Mouse (Mus musculus) liver, embryonic 14.5 days (tissue): ENCODE data around the gene Mycbpap. TPM values are rescaled to one million over a fixed set of nuclear protein-coding genes. Genes with fewer than 3 reads are reported as not detected.

Experiments used
- ATAC-seq: fragments of 200-750 bp; cut with Nextera tagmentation; 2 replicates; pipeline ENCODE4 v1.8.0; 2017; ENCODE audit warnings: moderate number of reproducible peaks, mild to moderate bottlenecking, moderate library complexity; ENCODE audit not compliant: insufficient read depth
- DNase-seq, 3 experiments: peaks; one replicate each; pipeline ENCODE4 v3.0.0-alpha.2; 2012 to 2013; ENCODE audit warnings: low read depth in 3 of 3, low spot score in 3 of 3
- H3K27ac ChIP-seq: fragments of 300-500 bp; sonication (generic); 2 replicates; pipeline ENCODE4 v1.5.1; 2014; ENCODE audit warnings: moderate library complexity, mild to moderate bottlenecking, control low read depth, inconsistent platforms
- H3K27me3 ChIP-seq: fragments of 300-500 bp; sonication (generic); 2 replicates; pipeline ENCODE4 v1.6.1; 2014; ENCODE audit warnings: mild to moderate bottlenecking, low read length, moderate library complexity; ENCODE audit not compliant: control insufficient read depth, insufficient read depth
- H3K36me3 ChIP-seq: fragments of 300-500 bp; sonication (generic); replicated peaks from 2 replicates; pipeline ENCODE4 v1.6.1; 2014; ENCODE audit warnings: low read depth; ENCODE audit not compliant: control insufficient read depth, insufficient read depth
- H3K4me1 ChIP-seq, 2 experiments: fragments of 200-500 bp in 1 of 2; fragments of 300-500 bp in 1 of 2; sonication (generic) in 1 of 2; replicated peaks; 2 replicates each; pipeline ENCODE4 v1.6.1; 2012 to 2014; ENCODE audit warnings: antibody characterized with exemption in 1 of 2, inconsistent platforms in 1 of 2, low read length in 1 of 2; ENCODE audit not compliant: control insufficient read depth in 2 of 2, insufficient read depth in 2 of 2
- H3K4me2 ChIP-seq: fragments of 300-500 bp; sonication (generic); 2 replicates; pipeline ENCODE4 v1.6.1; 2014; ENCODE audit warnings: low read depth, mild to moderate bottlenecking, control low read depth, moderate library complexity
- H3K4me3 ChIP-seq, 2 experiments: fragments of 200-500 bp in 1 of 2; fragments of 300-500 bp in 1 of 2; sonication (generic) in 1 of 2; 2 replicates each; pipeline ENCODE4 v1.5.1; 2012 to 2014; ENCODE audit warnings: low read depth in 2 of 2, low read length in 2 of 2, mild to moderate bottlenecking in 2 of 2, control low read depth in 1 of 2, inconsistent platforms in 1 of 2, moderate library complexity in 1 of 2; ENCODE audit not compliant: insufficient read depth in 1 of 2
- H3K9ac ChIP-seq: fragments of 300-500 bp; sonication (generic); replicated peaks from 2 replicates; pipeline ENCODE4 v1.6.1; 2014; ENCODE audit warnings: mild to moderate bottlenecking, control low read depth, moderate library complexity
- H3K9me3 ChIP-seq: fragments of 300-500 bp; sonication (generic); 2 replicates; pipeline ENCODE4 v1.6.1; 2016; ENCODE audit warnings: low read length, mixed read lengths; ENCODE audit not compliant: control insufficient read depth
- CTCF ChIP-seq: IDR thresholded peaks from 2 replicates; pipeline ENCODE4 v1.5.1; 2016; ENCODE audit warnings: antibody characterized with exemption, low read depth, control low read depth
- EP300 ChIP-seq: IDR thresholded peaks from 2 replicates; pipeline ENCODE4 v1.6.1; 2016; ENCODE audit warnings: antibody characterized with exemption, low read depth
- WGBS: fragments of 180-500 bp; shearing (Covaris S2); extraction: QIAGEN DNeasy Blood & Tissue Kit; methylation state at CpG from one replicate; pipeline ENCODE4 v1.1.7; 2014; ENCODE audit not compliant: insufficient replicate concordance; 5-methylcytosine and 5-hydroxymethylcytosine counted together
- polyA plus RNA-seq, 2 experiments: library from polyadenylated mRNA; depleted of rRNA in 1 of 2; stranded (reverse) in 1 of 2; unstranded in 1 of 2; fragments of >200 nt; fragmentation: Nextera tagmentation in 1 of 2; extraction: Ambion mirVana in 1 of 2; gene quantifications; 2 replicates each; pipeline versions ENCODE4 v1.2.1 to v1.2.3; 2012 to 2014

Gene Mycbpap
- polyA plus RNA-seq, 2 experiments, result 0.09 TPM; not detected in 1

GRCm38 (mm10) chr11:94538733-94539292 is 17.3 kb upstream of the Mycbpap start:
- no peak overlapping the region for H3K27ac ChIP-seq
- ATAC-seq (no peak), DNase-seq (no peak)
- H3K36me3 ChIP-seq, result no peaks in the 10 kb centered on the region
- TF ChIP-seq EP300 (no peak), CTCF (no peak)
- no peaks in the 10 kb centered on the region for H3K27me3 ChIP-seq
- no peaks in the 10 kb centered on the region for H3K4me1 ChIP-seq
- H3K4me2 ChIP-seq, result no peak overlapping the region
- no peak overlapping the region for H3K9ac ChIP-seq
- H3K9me3 ChIP-seq, result no peaks in the 10 kb centered on the region
- no peak overlapping the region for H3K4me3 ChIP-seq
- WGBS, result 54% methylated on average over 8 of the region's 8 CpGs

DNA sequence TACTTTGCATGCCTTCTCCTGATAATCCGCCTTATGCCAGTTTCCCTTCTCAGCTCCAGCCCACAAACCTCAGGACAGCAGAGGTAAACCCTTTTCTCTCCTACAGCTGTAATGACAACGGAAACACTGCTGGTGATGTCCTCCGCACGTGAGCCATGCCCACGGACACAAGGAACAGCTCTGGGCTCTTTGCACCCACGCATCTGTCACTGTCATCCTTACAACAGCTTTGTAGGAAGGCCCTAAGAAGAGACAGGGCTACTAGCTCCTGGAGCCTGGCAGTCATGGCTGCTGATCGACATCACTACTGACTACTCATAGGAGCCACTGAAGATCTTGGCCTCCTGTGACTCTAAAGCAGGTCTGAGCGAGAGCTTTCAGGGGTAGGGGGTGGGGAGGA is 11.6 kb upstream of the Mycbpap start:
- Histone ChIP-seq H3K4me1 (no peaks in the 10 kb centered on the region), H3K36me3 (no peaks in the 10 kb centered on the region), H3K4me2 (no peak overlapping the region), H3K4me3 (no peak overlapping the region), H3K9ac (no peak overlapping the region), H3K9me3 (no peaks in the 10 kb centered on the region), H3K27ac (no peak overlapping the region), H3K27me3 (no peaks in the 10 kb centered on the region)
- TF ChIP-seq CTCF (no peak), EP300 (no peak)
- DNase-seq (no peak), ATAC-seq (no peak)
- 63% methylated on average over 8 of the region's 8 CpGs for WGBS

DNA sequence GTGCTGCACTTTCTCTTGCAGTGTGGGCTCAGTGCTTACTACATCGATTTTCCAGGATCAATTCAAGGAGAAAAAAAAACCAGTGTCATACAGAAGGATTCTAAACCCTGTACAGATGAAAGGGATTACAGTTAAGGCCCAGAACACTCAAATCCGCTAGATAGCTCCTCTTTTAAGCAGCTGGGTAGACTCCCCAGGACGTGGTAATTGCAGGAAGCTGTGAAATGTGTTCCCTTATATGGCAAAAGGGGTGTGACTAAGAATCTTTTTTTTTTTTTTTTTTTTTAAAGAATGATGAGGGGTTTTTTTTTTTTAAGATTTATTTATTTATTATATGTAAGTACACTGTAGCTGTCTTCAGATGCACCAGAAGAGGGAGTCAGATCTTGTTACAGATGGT is 7.3 kb upstream of the Mycbpap start:
- no peaks in the 10 kb centered on the region for H3K9me3 ChIP-seq
- no peaks in the 10 kb centered on the region for H3K4me1 ChIP-seq
- WGBS, result 33% methylated on average over 3 of the region's 3 CpGs
- DNase-seq, result no peak
- H3K27me3 ChIP-seq, result no peaks in the 10 kb centered on the region
- ATAC-seq, result no peak
- no peak overlapping the region for H3K27ac ChIP-seq
- no peak overlapping the region for H3K4me3 ChIP-seq
- H3K4me2 ChIP-seq, result no peak overlapping the region
- H3K36me3 ChIP-seq, result no peaks in the 10 kb centered on the region
- H3K9ac ChIP-seq, result no peak overlapping the region
- TF ChIP-seq CTCF (no peak), EP300 (no peak)

DNA sequence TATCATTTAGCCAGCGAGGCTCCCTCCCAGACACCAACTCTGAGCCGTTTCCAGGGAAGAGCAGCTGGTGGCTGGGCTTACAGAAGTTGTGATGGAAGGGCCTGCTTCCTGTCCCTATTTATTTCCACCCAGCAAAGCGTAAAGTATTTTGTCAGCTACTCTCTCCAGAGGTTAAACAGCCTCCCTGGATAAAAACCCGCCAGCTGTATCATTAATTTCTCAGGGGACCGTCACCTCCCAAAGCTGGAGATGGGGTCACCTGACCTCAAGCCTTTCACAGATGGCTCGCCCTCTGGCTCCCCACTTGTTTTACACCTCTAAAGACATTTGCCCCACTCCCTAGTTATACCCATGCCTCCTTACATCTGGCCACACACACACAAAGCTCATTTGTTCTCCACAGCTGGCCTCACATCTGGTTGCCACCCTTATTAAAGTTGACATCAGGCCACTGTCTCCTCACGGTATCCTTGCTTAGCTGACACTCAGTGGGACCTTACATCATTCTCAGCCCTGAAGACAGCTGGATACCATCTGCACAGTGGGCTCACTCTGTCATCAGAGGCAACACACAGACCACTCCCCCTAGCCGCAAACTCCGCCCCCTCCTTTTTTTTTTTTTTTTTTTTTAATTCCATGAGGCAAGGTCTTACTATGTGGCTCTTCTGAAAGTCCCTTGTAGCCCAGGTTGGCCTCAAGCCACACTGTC is 4.8 kb upstream of the Mycbpap start:
- Histone ChIP-seq H3K4me2 (no peak overlapping the region), H3K4me3 (no peak overlapping the region), H3K27me3 (no peaks in the 10 kb centered on the region), H3K36me3 (no peaks in the 10 kb centered on the region), H3K4me1 (no peaks in the 10 kb centered on the region), H3K9ac (no peak overlapping the region), H3K9me3 (no peaks in the 10 kb centered on the region), H3K27ac (no peak overlapping the region)
- 47% methylated on average over 9 of the region's 9 CpGs for WGBS
- DNase-seq (no peak), ATAC-seq (no peak)
- TF ChIP-seq EP300, result no peak
- no peak for TF ChIP-seq CTCF

DNA sequence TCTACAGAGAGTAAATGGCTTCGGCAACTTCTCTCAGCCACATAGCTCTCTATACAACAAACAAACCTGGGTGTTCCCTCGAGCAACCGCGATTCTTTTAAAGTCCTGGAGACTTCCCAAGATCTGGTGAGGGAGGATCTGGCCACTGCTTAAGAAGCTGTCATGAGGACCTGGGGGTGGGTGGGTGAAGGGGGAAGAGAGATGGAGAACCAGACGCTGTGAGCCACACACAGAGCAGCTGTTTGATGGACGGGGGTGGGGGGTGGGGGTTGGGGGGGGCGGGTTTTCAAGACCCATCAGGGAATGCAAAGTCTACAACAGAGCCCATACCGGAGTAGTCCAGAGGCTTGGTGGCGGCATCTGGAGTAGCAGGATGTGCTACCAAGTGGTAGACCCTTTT is 8.1 kb downstream of the Mycbpap start:
- Histone ChIP-seq H3K27me3 (no peaks in the 10 kb centered on the region), H3K27ac (no peak overlapping the region), H3K4me3 (no peak overlapping the region), H3K4me2 (no peak overlapping the region), H3K4me1 (no peaks in the 10 kb centered on the region), H3K9ac (no peak overlapping the region), H3K36me3 (no peaks in the 10 kb centered on the region), H3K9me3 (no peaks in the 10 kb centered on the region)
- 43% methylated on average over 9 of the region's 9 CpGs for WGBS
- no peak for TF ChIP-seq EP300
- no peak for ATAC-seq
- DNase-seq, result no peak
